Mouse (Mus musculus) stomach, postnatal 0 days (tissue): ENCODE measurements around the gene Sugp1.

Experiments
- CTCF ChIP-seq: IDR thresholded peaks from 2 replicates; pipeline ENCODE4 v1.5.1; 2016; ENCODE audit warnings: antibody characterized with exemption, low read depth, mild to moderate bottlenecking, moderate library complexity
- EP300 ChIP-seq: optimal IDR thresholded peaks from 2 replicates; pipeline ENCODE3; 2016; ENCODE audit warnings: antibody characterized with exemption

- no peak for TF ChIP-seq EP300
- TF ChIP-seq CTCF, result no peak
Measured at GRCm38 (mm10) chr8:70086151-70086550, 43.5 kb downstream of the Sugp1 start.
